Mouse (Mus musculus): ENCODE measurements around the gene Zmym1. TPM values are rescaled to one million over a fixed set of nuclear protein-coding genes. Genes with fewer than 3 reads are reported as not detected.
"Not testable (repeated sequence)": the region's sequence is repeated elsewhere in the genome, so short reads cannot be mapped to it uniquely, and the experiment has no call there.

Zmym1 gene
- polyA plus RNA-seq, 1 experiment from 2014 or later = 22.6 TPM

DNA sequence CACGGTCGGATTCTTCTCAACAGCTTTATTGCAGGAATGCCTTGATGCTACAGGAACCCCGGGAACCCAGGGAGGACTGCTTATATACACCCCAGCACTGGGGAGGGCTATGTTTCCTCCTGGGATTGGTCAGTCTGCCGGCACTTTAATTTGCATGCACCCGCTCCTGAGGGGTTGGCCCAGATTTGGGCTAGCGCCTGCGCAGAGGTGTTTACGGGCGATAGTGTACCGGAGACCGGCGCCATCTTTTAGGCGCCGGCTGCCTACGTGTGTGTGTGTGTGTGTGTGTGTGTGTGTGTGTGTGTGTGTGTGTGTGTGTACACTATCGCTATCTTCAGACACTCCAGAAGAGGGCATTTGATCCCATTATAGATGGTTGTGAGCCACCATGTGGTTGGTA lies 61.6 kb downstream of the Zmym1 start:
- WGBS = 97% methylated on average over 16 of the region's 16 CpGs
- not testable (repeated sequence) for ATAC-seq (replicated peaks; ENCODE audit: low FRiP score, low TSS enrichment, low read depth); H3K4me3 ChIP-seq (ENCODE audit: low read depth, low read length); DNase-seq (ENCODE audit: low spot score); H3K9me3 ChIP-seq (ENCODE audit: control insufficient read depth, low read length); H3K27me3 ChIP-seq (replicated peaks; ENCODE audit: control insufficient read depth, insufficient read depth, low read length); H3K9ac ChIP-seq (ENCODE audit: low read length); H3K4me2 ChIP-seq (ENCODE audit: low read length); H3K36me3 ChIP-seq (ENCODE audit: control insufficient read depth, insufficient read depth, low read length); H3K27ac ChIP-seq (ENCODE audit: low read depth); H3K4me1 ChIP-seq (replicated peaks; ENCODE audit: control insufficient read depth, insufficient read depth, low read length)

Other genes with a start within 250 kb of the Zmym1 start
- gene Zmym4, start 93.0 kb downstream of the Zmym1 start, polyA plus RNA-seq (2014; fragmentation: Nextera tagmentation; extraction: Ambion mirVana) = 17.3 and 23.4 TPM in 2 replicates
- 98.7 and 113 TPM in 2 replicates for gene Sfpq, start 39.8 kb downstream of the Zmym1 start, polyA plus RNA-seq (2014; fragmentation: Nextera tagmentation; extraction: Ambion mirVana)
- gene Zmym6, start 16.2 kb upstream of the Zmym1 start, polyA plus RNA-seq (2014; fragmentation: Nextera tagmentation; extraction: Ambion mirVana) = 20.3 and 25.2 TPM in 2 replicates
- 19.2 and 25.2 TPM in 2 replicates for gene Tmem35b, start 62.5 kb upstream of the Zmym1 start, polyA plus RNA-seq (2014; fragmentation: Nextera tagmentation; extraction: Ambion mirVana)
- 1.5 and 1.6 TPM in 2 replicates for gene Dlgap3, start 108.1 kb upstream of the Zmym1 start, polyA plus RNA-seq (2014; fragmentation: Nextera tagmentation; extraction: Ambion mirVana)
- 60.3 and 61.9 TPM in 2 replicates for gene Smim12, start 182.6 kb upstream of the Zmym1 start, polyA plus RNA-seq (2014; fragmentation: Nextera tagmentation; extraction: Ambion mirVana)